Mouse (Mus musculus) C2C12 (cell line): ENCODE measurements around the gene Slc39a9. TPM values are rescaled to one million over a fixed set of nuclear protein-coding genes. Genes with fewer than 3 reads are reported as not detected.

Experiments
- H3K27me3 ChIP-seq: one replicate; pipeline ENCODE4 v1.6.1; 2011; ENCODE audit not compliant: control insufficient read depth, insufficient read depth, insufficient read length
- H3K36me3 ChIP-seq: one replicate; pipeline ENCODE4 v1.6.1; 2011; ENCODE audit not compliant: control insufficient read depth, insufficient read depth
- H3K4me3 ChIP-seq: one replicate; pipeline ENCODE4 v1.5.1; 2011; ENCODE audit warnings: mild to moderate bottlenecking, control low read depth; ENCODE audit not compliant: poor library complexity, insufficient read depth, severe bottlenecking
- H3K79me2 ChIP-seq: one replicate; pipeline ENCODE4 v1.6.1; 2011; ENCODE audit not compliant: control insufficient read depth, insufficient read depth
- H3K79me3 ChIP-seq: one replicate; pipeline ENCODE4 v1.6.1; 2011; ENCODE audit warnings: low read depth, control low read depth
- H3ac ChIP-seq: one replicate; pipeline ENCODE3; 2011; ENCODE audit warnings: low read depth; ENCODE audit not compliant: control insufficient read depth, insufficient read length
- CEBPB ChIP-seq: IDR thresholded peaks from one replicate; pipeline ENCODE4 v1.6.1; 2011; ENCODE audit warnings: low read depth, mild to moderate bottlenecking, control low read depth, moderate library complexity
- CTCF ChIP-seq: IDR thresholded peaks from one replicate; pipeline ENCODE4 v1.5.1; 2011; ENCODE audit not compliant: control insufficient read depth, insufficient read depth, insufficient read length
- FOSL1 ChIP-seq: IDR thresholded peaks from one replicate; pipeline ENCODE4 v1.8.0; 2011; ENCODE audit warnings: mild to moderate bottlenecking, low read length; ENCODE audit not compliant: poor library complexity, insufficient read depth, severe bottlenecking
- MAX ChIP-seq: IDR thresholded peaks from one replicate; pipeline ENCODE4 v1.6.1; 2011; ENCODE audit warnings: mild to moderate bottlenecking, control low read depth
- MYOD1 ChIP-seq: IDR thresholded peaks from one replicate; pipeline ENCODE4 v1.6.1; 2011; ENCODE audit warnings: low read depth; ENCODE audit not compliant: control insufficient read depth, insufficient read length
- MYOG ChIP-seq: IDR thresholded peaks from one replicate; pipeline ENCODE4 v1.6.1; 2011; ENCODE audit not compliant: control insufficient read depth, insufficient read length; ENCODE audit errors: extremely low read depth
- USF1 ChIP-seq: IDR thresholded peaks from one replicate; pipeline ENCODE4 v1.6.1; 2011; ENCODE audit warnings: low read depth, mild to moderate bottlenecking, control low read depth, moderate library complexity
- polyA plus RNA-seq: library from polyadenylated mRNA; unstranded; fragments of >200 nt; fragmentation: generic; extraction: Trizol; gene quantifications from one replicate; pipeline ENCODE4 v1.2.1, GENCODE M21; 2012; ENCODE audit warnings: missing spikeins

Gene Slc39a9
- polyA plus RNA-seq, 1 experiment, result 12.8 TPM

DNA sequence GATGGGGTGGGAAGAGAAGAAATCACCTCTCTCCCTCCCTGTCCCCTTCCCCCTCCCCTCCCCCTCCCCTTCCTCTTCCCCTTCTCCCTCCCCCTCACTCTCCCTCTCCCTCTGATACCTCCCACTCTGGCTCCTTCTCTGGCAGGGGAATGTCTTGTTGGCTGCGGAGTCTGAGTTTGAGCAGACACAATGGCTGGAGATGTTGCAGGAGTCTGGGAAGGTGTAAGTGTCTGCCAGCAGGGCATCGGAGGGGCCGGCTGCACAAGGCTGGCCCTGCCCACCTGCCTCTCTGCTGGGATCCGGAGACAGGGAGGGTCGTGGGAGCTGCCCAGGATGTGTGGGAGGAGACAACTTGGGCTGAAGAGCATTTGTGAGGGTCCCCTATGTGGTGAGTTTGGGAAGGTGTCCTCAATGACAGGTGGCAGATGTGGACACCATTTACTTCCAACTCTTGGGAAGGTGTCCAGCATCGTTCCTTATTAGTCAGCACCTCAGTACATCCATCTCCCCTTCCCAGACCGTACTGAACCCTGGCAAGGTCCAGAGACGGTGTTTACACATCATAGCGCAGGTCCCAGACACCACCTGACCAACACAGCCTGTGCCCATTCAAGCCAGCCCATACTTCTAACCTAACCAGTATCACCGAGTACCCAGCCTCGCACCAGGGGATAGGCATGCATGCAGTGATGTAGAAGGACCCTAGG is 62.7 kb downstream of the Slc39a9 start:
- H3K4me3 ChIP-seq, result no peak overlapping the region
- no peak overlapping the region for H3ac ChIP-seq
- H3K36me3 ChIP-seq, result no peaks in the 10 kb centered on the region
- no peaks in the 10 kb centered on the region for H3K79me3 ChIP-seq
- no peaks in the 10 kb centered on the region for H3K79me2 ChIP-seq
- no peak for TF ChIP-seq MYOD1
- TF ChIP-seq USF1, result no peak
- TF ChIP-seq FOSL1, result no peak
- no peak for TF ChIP-seq MAX
- H3K27me3 ChIP-seq, result peaks cover 68% of the 10 kb centered on the region

DNA sequence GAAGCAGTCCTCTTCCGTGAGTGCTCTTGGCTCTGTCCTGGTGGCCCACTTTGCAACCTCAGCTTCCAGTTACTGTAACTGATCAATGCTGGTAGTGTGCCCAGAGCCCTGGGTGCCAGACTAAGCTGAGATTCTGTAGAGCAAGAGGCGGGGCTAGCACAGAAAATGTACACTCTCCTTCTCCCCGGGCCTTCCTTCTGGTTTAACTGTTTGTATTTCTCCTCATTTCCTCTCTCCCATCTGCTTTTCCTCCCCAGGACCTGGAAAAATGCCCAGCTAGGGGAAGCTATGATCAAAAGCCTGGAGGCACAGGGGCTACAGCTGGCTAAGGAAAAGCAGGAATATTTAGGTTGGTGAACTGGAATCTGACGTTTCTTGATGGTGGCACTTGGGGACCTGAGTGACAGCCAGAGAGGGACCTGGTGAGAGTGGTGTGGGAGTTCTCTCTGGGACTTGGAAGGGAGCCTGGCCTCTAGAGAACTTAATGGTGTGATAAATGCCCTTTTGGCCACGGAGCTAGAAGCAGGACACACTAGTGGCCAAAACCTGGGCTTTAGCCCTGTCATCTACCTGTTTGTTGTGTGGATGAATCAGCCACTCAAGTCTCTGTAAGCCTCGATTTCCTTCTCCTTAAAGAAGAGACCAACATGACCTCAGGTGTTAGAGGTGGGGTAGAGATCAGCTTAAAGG is 63.4 kb downstream of the Slc39a9 start:
- Histone ChIP-seq H3K4me3 (no peak overlapping the region), H3ac (no peak overlapping the region)
- no peak for TF ChIP-seq MYOG
- TF ChIP-seq MAX, result no peak
- TF ChIP-seq FOSL1, result no peak
- no peak for TF ChIP-seq USF1
- no peak for TF ChIP-seq CEBPB
- TF ChIP-seq MYOD1, result no peak
- no peak for TF ChIP-seq CTCF

DNA sequence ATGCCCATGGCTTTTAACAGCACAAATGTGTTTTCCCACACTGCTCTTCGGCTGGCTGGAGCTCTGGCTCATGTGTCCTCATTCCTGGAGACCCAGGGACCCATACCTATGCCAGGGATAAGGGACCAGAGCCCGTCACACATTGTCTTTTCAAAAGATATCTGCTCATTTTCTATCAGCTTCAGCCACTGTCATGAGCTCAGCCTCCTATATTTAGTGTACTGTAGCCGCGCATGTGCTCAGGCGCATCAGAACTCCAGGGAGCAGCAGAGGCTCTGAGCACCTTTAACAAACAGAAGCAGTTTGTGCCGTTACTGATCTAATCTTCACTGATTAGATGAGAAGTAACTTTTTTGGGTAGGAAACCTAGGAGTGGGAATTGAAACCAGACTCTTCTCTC is 72.2 kb downstream of the Slc39a9 start:
- no peak overlapping the region for H3K4me3 ChIP-seq
- H3K27me3 ChIP-seq, result peaks cover 48% of the 10 kb centered on the region
- no peak overlapping the region for H3ac ChIP-seq
- H3K79me3 ChIP-seq, result no peaks in the 10 kb centered on the region
- no peaks in the 10 kb centered on the region for H3K79me2 ChIP-seq
- no peaks in the 10 kb centered on the region for H3K36me3 ChIP-seq
- TF ChIP-seq FOSL1 (no peak), USF1 (no peak), MAX (no peak), MYOD1 (no peak), CEBPB (no peak), CTCF (no peak), MYOG (no peak)

More for the DNA sequence above, 63.4 kb downstream of the Slc39a9 start:
- Histone ChIP-seq H3K79me2 (no peaks in the 10 kb centered on the region), H3K36me3 (no peaks in the 10 kb centered on the region), H3K79me3 (no peaks in the 10 kb centered on the region), H3K27me3 (peaks cover 66% of the 10 kb centered on the region)

DNA sequence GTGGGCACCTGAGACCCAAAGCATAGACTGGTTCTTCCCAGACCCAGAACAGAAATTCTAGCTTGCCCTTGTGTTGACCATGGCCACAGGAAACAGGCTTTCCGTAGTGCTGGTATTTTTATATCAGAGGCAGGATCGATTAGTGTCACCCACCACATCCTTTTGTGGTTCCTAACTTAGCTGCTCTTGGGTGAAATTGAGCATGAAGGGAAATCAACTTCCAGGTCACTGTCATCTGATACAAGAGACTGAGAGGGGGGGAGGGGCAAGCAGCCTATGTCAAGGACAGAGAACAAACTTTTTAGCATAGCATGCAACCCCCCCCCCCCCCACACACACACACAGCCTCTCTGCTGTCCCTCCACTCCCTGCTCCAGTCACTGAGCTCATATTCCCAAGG is 75.5 kb downstream of the Slc39a9 start:
- Histone ChIP-seq H3K27me3 (peaks cover 52% of the 10 kb centered on the region), H3ac (no peak overlapping the region), H3K4me3 (no peak overlapping the region), H3K79me2 (no peaks in the 10 kb centered on the region), H3K36me3 (no peaks in the 10 kb centered on the region), H3K79me3 (no peaks in the 10 kb centered on the region)
- no peak for TF ChIP-seq FOSL1
- no peak for TF ChIP-seq MAX
- no peak for TF ChIP-seq MYOG
- no peak for TF ChIP-seq CTCF
- no peak for TF ChIP-seq MYOD1
- TF ChIP-seq USF1, result no peak
- no peak for TF ChIP-seq CEBPB

DNA sequence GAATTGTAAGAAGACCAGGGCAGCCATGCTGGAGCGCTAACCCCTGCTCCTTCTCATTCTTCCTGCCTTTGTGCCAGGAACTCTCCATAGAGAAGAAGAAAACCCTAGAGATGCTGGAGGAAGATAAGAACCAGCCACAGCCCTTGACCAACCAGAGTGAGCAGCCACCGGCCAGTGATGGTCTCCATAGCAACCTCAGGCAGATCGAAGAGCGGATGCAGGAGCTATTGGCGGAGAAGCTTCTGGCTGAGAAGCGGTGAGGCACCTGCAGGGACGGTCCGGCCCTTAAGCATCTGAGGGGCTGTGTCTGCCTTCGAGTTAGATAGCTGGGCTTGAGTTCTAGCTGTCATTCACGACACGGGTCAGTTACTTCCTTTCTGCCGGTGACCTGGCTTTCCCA is 76.8 kb downstream of the Slc39a9 start:
- H3ac ChIP-seq, result no peak overlapping the region
- H3K27me3 ChIP-seq, result peaks cover 44% of the 10 kb centered on the region
- H3K4me3 ChIP-seq, result no peak overlapping the region
- TF ChIP-seq MAX (no peak), USF1 (no peak), CTCF (no peak), MYOG (no peak), CEBPB (no peak), FOSL1 (no peak), MYOD1 (no peak)
- no peaks in the 10 kb centered on the region for H3K36me3 ChIP-seq
- H3K79me3 ChIP-seq, result no peaks in the 10 kb centered on the region
- H3K79me2 ChIP-seq, result no peaks in the 10 kb centered on the region

DNA sequence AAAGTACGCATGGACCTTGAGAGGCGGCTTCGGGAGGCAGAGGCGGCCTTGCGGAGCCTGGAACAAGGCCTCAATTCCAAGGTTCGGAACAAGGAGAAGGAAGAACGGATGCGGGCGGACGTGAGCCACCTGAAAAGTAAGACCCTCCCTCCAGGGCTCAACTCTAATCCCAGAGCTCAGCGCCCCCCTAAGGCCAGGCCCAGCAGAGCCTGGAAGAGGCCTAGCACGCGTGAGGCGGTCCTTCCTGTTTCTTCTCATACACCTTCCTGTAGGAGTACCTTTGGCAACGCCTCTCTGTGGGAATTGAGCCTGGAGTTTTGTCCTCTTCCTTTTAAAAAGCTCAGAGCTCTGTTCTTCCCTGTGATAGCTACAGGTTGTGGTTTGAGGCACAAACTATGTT is 77.8 kb downstream of the Slc39a9 start:
- Histone ChIP-seq H3K79me3 (no peaks in the 10 kb centered on the region), H3K36me3 (no peaks in the 10 kb centered on the region), H3K27me3 (peaks cover 39% of the 10 kb centered on the region), H3K4me3 (no peak overlapping the region), H3ac (no peak overlapping the region), H3K79me2 (no peaks in the 10 kb centered on the region)
- TF ChIP-seq USF1 (no peak), MYOG (no peak), CTCF (no peak), CEBPB (no peak), MAX (no peak), MYOD1 (no peak), FOSL1 (no peak)
